Mouse (Mus musculus) retina, postnatal 7 days (tissue): ENCODE measurements at regions not wholly inside any gene's neighbourhood (a gene's known extent, or its start where the extent isn't known, plus 50 kb on each side); places are given as distances from the start of the nearest gene placed in this dataset.

ENCODE experiments used
- DNase-seq: peaks from one replicate; pipeline ENCODE4 v3.0.0-alpha.2; 2012; ENCODE audit warnings: low read depth, low spot score

DNA sequence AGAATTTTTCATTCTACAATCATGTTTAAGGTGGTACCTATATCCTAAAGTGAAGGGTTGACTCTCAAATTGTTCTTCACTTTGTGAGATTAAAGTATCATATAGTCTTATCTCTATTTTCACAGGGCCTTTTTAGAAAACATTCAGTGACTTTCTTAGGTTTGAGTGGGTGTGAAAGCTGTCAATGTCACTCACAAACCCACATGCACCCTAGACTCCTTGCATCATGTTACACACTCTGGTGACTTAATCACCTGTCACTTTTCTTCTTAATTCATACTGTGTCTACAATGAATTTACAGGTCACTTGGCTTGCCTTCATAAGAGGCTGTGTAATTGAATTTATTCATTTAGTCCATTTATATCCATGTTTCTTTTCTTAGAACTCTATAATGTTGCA, 1026.8 kb upstream of the Alcam start:
- no peak for DNase-seq

GRCm38 (mm10) chr16:53439511-53439910, 985.6 kb upstream of the Alcam start:
- DNase-seq, result no peak

DNA sequence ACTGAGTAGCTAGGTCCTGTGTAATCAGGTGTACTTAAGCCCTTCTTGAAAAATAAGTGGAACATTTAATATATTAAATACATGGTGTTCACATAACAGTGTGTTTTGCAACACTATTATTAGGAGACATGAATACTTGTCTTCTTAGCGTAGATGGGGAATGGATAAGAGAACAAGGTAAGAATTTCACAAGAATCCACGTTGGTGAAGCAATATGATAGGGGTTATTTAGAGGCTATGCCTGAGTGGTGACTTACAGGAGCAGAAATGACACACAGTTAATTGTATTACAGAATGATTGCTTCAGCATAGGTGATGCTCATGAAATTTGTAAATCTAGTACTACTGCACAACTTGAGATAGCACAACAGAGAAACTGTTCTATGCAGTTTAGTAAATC, 964.5 kb upstream of the Alcam start:
- no peak for DNase-seq

DNA sequence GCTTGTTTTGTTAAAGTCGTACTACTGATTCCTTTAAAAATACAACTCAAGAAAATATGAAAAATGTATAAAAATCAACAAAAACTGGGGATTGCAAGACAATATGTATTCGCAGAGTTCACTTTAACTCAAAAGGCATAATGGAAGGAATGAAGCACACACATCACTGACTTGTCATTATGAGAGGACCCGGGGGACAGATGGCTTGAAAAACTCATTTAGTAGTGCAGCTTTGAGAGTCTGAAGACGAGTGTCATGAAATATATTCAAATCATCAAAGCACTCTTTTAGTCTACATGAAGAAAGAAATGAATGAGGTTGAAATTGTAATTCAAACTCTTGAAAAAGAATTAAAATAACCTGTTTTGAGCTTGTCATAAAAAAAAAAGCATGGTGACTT, 931.3 kb upstream of the Alcam start:
- DNase-seq, result no peak

- no peak for DNase-seq
Observed at GRCm38 (mm10) chr16:53342153-53342552, 888.3 kb upstream of the Alcam start.

DNA sequence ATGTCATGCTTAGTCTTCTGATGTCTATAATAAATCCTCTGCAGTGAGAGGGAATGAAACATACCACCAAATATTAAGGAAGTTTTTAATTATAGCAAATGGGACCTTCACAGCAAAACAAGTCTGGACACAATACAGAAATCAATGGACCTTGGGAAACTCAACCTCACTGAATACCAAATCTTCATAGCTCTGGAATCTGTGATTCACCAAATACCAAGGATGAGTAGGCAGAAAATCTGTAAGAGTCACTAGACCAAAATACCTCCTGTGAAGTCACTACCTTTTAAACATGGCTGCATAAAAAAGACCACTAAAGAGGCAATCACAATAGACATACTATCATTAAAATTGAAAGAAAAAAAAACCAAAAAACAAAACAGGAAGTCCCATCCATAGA, 872.5 kb upstream of the Alcam start:
- no peak for DNase-seq

DNA sequence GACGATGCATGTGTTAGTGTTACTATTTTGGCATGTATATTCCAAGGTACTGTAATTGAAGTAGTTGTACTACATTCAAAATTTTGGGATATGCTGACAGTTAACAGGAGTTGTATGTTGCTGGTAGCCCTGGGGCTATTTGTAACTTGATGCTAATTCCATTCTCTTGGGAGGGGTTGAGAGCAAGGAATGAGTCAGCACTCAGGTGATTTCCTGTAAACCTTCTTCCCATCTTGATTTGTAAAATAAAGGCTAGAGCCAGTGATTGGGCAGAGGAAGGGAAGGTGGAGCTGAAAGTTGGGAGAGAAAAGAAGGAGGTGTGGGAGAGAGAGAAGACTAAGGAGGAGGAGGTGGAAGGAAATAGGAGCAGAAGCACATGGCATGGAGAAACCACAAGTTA, 838.2 kb upstream of the Alcam start:
- no peak for DNase-seq

DNA sequence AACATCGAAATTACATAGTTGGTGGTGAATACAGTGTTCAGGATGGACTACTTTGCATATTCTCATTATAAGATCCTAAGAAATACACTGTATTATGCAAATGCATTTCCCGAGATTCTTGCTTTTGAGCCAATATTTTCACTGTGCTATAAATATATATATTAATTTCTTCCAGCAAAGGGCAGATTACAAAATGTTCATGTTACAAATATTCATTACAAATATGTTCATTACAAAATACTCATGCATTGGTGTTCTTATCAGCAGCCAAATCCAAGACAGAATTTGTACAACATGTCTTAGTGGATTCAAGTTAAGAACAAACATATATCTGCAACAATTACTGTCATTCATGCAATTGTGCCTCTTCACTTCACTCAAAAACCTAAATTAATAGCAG, 828.1 kb upstream of the Alcam start:
- DNase-seq, result no peak

DNA sequence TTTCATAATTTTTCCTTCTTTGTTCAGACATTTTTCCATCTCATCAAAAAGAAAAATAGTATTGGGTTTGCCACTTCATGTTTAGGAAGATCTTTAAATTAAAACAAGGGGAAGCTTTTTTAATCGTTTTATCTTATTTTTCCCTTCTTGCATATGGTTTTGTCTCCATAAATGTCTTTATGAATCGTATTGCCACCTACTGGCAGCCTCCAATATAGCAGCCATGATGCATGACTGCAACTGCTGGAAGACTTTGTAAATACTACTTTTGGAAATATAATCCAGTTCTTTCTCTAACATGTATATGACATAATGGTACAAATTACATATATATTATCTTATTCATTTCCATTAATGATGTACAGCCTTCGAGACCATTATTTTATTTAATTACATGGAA, 812.2 kb upstream of the Alcam start:
- DNase-seq, result peak; percentile 42

DNA sequence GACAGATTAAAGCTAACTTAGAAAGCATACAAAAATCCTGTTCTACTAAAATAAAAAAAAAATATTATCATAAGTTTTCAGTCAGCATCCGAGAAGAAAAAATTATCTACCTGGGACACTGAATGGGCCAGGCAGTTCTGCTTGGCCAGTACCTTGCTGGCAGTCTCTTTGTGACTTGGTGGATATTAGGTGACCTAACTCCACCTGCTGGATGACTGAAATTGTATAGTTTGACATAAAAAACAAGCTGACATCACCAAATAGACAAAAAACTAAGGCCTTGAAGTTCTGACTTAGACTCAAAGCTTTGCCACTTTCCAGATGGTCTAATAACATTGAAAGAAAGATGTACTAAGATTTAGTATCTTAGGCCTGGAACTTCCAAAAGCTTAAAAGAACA, 791.5 kb upstream of the Alcam start:
- no peak for DNase-seq

- DNase-seq, result no peak
Observed at GRCm38 (mm10) chr16:53242126-53242537, 788.3 kb upstream of the Alcam start.

- DNase-seq, result no peak
Observed at GRCm38 (mm10) chr16:53218886-53219285, 765.0 kb upstream of the Alcam start.

- DNase-seq, result no peak
Observed at GRCm38 (mm10) chr16:53201449-53201848, 747.6 kb upstream of the Alcam start.

DNA sequence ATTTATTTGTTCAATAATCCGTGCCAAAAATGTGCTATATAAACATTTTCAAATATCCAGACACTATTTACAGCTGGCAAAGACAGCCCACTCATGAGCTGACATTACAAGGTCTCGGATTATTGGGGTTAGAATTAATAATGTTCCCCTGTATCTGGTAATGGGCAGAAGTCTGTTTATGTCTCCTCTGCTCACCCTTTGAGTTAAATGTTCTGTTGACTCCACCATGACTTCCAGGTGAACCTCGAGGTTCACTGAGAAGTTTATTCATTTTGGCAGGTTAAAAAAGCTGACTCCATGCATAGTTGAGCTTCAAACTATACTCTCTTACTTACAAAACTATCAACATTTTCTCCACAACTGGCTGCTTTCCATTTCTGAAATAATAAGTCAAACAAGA, 732.6 kb upstream of the Alcam start:
- no peak for DNase-seq

DNA sequence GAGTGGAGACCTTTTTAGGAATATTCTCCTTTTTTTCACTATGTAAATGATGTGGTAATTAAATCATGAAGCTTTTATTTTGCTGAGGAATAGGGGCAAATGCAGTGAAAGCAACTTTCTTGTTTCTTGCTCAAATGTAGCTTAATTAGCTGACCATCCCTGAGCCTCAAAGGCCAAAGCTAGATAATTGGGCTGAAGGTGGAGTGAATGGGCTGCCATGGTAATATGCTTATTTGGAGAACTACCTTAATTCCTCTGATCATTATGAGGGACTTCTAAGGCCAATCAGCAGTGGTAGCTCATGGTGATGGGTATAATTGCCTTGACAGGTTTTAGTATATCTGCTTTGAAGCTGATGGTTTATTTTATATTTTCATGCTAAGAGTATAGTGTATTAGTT, 702.5 kb upstream of the Alcam start:
- DNase-seq, result no peak

GRCm38 (mm10) chr16:53130677-53131076, 676.8 kb upstream of the Alcam start:
- no peak for DNase-seq

GRCm38 (mm10) chr16:53108726-53109125, 654.9 kb upstream of the Alcam start:
- no peak for DNase-seq

DNA sequence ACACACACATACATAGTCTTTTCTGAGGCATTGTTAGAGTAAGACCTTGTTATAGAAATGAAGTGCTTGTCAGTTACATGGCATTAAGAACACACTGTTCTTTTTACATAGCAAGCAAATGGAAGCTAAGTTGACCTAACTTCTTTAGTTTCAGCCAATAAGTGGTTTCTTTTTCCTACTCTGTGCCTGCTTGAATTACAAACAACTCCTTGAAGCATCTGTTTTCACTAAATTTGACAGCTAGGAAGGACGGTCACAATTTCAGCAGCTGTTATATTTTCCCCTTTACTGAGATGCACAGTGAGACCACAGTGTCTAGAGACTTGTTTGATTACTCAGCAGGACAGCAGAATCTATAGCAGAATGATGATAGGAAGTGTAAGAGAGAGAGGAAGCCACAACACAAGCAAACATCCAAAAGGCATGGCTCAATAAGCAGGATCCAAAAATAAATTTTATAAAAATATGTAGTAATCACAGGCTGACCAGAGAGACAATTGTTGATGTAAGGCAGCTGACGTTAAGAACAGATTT, 641.6 kb upstream of the Alcam start:
- DNase-seq, result no peak

DNA sequence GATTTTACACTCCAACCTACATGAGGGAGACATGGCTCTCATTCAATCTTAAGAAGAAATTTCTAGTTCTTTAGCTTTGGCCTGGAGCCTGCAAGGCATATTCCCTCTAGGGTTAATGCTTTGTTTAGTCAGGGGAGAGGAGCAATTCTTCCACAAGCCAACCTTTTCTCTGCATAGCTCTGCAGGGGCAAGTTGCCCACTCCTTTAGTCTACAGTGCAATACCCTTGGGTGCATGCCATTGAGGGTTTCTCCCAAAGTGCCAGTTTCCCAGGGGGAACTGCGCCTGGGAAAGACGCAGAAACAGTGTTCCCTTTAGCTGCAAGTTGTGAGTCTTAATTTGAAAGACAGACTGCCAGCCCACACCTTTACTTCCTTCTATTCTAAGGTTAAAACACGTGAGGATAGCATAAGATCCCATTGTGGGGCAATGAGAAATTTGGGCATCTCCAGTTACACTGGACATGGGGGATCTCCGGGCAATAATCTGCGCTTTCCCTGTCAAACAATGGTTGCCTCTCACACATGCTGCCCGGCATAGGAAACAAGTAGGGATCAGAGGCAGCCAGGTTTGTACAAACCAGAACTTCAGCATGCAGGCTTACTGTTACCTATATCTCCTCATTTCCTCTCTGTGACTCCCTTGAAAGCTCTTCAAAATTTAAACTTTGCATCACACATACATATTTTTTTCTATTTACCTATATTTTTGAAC, 620.1 kb upstream of the Alcam start:
- no peak for DNase-seq

DNA sequence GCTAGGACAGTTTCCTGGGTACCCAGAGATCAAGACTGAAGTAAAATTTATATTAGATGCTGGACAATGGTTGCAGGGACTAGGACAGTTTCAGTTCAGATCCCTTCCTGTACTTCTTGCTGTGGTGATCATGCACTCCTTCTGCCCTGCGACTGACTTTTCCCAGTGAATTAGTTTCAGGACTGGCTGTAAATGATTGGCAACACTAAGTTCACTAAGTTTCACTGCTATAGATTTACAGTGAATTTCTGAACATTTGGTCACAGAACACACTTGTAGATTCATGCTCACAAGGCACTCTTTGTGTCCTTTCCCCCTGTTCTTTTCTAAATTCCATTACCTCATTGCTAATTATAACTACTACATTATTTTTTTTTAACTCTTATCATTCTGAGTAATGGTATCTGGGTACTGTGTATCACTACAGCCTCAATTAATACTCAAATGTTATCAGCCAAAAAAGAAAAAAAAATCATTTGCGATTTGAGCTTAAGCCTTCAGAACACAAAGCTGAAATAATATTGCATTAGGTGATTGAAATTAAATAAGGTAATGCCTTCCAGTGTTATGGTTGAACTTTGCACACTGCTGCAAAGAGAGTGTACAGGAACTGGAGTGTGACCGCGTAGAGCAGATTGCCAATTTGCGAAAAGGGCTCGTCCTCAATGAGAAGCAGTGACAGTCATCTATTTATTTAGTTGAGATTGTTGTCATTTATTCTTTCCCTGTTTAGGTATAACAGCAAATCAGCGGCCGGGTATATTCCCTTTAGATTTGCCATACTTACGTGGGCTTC, 618.2 kb upstream of the Alcam start:
- DNase-seq, result no peak

DNA sequence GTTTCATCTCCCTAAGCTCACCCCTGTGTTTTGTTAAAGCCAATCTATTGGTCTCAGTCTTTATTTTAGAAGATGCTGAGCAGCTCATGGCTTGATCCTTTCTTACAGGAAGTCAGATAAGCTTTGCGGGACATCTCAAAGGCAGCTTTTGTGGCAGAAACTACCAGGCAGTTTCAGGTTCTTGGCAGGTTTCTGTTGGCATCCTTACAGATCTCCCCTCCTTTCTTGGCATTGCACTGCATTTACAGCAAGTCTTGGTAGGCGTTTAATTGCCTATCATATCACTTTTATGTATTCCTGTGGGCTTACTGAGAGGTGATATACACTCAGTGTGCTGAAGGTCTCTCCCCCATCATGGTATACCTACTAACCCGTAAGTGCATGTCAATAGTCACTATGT, 610.3 kb upstream of the Alcam start:
- no peak for DNase-seq

DNA sequence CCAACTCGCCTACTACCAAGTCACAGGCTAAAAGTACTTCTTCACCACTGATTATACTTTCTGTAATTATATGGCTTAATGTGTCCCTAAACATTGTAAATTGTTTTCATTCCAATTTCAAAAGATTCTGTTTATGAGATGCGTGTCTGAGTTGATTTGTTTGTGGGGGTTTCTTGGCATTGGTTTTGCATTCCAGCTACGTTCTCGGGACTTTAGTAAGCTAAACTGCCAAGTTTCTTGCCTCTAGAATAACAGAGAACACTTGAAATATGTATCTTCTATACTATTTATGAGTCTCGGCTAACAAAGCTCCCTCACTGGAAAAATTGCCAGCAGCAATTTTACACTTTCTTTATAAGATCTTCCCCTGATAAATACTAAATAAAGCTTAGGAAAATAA, 609.2 kb upstream of the Alcam start:
- no peak for DNase-seq

- no peak for DNase-seq
Observed at GRCm38 (mm10) chr16:53026056-53026455, 572.2 kb upstream of the Alcam start.
